Mouse (Mus musculus) 3134 (cell line): ENCODE data around the gene Mkrn3.

ENCODE experiments used
- DNase-seq: peaks from one replicate; pipeline ENCODE4 v3.0.0-alpha.2; 2011; ENCODE audit warnings: low spot score; ENCODE audit not compliant: insufficient read length; ENCODE audit errors: extremely low read depth

Gene Mkrn3

GRCm38 (mm10) chr7:62382391-62382790 lies 37.5 kb downstream of the Mkrn3 start:
- DNase-seq = no peak

GRCm38 (mm10) chr7:62378529-62378928 lies 41.4 kb downstream of the Mkrn3 start:
- no peak for DNase-seq

GRCm38 (mm10) chr7:62377313-62377712 lies 42.6 kb downstream of the Mkrn3 start:
- no peak for DNase-seq

- no peak for DNase-seq
These were observed 43.2 kb downstream of the Mkrn3 start, which contains the start of gene Magel2 for GRCm38 (mm10) chr7:62376510-62377304. Gene Magel2, plus strand, starts transcription at chr7:62377010.

- DNase-seq = no peak
These were observed 44.3 kb downstream of the Mkrn3 start for GRCm38 (mm10) chr7:62375658-62376057.
